Mouse (Mus musculus) liver (tissue): ENCODE data around the gene Fam120b.

Experiments used
- DNase-seq: peaks from one replicate; pipeline ENCODE4 v3.0.0-alpha.2; 2020; ENCODE audit warnings: mixed read lengths

Fam120b gene

GRCm38 (mm10) chr17:15380641-15381051 is 15.4 kb upstream of the Fam120b start:
- DNase-seq = peak; percentile 46

GRCm38 (mm10) chr17:15381092-15381860 is 14.7 kb upstream of the Fam120b start:
- DNase-seq = no peak

DNA sequence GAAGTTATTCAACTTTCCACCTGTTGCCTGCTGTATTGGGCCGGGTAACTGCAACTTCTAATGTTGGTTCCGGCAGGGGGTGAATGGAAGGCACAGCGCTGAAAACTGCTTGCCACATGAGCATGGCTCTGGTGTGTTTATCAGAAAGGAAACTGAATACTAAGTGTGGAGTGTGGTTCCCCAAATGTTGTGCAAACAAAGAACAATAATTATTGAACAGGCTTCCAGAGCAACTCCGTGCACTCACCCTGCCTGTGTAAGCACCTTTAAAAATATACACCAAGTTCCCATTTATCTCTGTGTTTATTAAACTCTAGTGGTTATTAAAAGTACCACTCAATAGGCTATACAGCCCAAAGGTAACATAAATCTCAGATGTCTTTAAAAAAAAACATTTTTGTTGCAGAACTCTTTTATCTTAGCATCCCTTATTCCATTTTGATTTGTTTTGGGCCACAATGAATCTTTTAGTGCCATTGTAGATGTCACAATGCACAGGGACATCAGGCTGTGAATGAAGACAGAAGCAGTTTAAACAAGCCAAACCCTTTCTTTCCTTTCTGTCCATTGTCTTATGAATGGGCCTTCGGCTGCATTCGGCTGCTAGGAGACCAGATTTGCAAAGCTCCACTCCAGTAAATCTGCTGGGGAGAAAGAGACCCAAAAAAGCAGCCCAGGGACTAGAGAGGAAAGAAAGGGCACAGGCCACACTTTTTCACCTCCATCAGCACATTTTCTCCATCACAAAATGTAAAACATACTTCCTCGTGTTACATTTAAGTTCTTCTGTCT is 13.9 kb upstream of the Fam120b start:
- DNase-seq = no peak

DNA sequence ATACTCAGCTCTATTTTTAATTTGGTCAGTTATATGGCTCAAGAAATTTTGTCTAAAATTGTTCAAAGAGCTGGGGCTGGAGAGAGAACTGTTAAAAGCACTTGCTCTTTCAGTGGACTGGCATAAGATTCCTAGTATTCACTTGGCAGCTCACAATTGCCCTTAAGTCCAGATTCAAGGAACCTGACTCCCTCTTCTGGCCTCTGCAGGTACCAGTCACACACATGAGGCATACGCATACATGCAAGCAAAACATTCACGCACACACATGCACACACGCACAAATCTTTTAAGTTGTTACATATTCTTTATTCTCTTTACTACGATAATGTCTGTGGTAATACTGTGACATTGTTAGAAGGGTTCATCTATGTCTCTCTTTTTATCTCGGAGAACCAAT is 12.6 kb upstream of the Fam120b start:
- no peak for DNase-seq

DNA sequence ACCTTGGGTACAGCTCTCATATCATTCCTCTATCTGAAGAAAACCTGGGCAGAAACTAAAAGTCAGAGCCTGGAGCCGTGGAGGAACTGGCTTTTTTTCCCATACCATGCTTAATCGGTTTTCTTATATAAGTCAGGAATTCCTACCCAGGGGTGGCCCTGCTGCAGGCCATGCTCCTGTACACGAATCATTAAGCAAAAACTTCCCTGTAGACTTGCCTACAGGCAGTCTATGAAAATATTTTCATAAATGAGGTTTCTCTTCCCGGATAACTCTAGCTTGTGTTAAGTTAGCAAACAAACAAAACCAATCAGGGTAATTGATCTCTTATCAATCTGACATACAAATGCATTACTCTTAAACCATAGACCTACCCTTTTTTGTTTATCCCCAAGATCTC is 7.1 kb upstream of the Fam120b start:
- no peak for DNase-seq

- DNase-seq = no peak
Measured at GRCm38 (mm10) chr17:15389356-15389755, 6.6 kb upstream of the Fam120b start.

GRCm38 (mm10) chr17:15401716-15402115 is 5.7 kb downstream of the Fam120b start:
- DNase-seq = no peak

GRCm38 (mm10) chr17:15406576-15406975 is 10.6 kb downstream of the Fam120b start:
- DNase-seq = no peak

- DNase-seq = no peak
Measured at GRCm38 (mm10) chr17:15409261-15409660, 13.3 kb downstream of the Fam120b start.

DNA sequence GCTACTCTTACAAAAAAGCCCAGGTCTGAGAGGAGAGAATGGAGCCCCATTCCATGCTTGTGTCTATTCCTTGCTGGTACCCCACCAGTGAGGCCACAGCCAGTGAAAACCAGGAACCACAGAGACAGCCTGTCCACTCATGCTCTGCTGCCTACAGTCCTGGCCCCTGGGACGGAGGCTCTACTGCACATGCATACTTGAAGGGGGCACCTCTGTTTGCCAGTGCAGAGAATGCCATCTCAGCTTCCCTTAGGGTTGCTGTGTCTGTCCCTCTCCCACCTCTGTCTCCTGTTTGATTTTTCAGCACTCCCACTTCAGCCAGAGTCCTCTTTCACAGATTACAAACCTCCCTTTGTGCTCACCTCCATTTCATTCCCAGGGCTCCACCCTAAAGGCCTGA is 14.9 kb downstream of the Fam120b start:
- DNase-seq = no peak

DNA sequence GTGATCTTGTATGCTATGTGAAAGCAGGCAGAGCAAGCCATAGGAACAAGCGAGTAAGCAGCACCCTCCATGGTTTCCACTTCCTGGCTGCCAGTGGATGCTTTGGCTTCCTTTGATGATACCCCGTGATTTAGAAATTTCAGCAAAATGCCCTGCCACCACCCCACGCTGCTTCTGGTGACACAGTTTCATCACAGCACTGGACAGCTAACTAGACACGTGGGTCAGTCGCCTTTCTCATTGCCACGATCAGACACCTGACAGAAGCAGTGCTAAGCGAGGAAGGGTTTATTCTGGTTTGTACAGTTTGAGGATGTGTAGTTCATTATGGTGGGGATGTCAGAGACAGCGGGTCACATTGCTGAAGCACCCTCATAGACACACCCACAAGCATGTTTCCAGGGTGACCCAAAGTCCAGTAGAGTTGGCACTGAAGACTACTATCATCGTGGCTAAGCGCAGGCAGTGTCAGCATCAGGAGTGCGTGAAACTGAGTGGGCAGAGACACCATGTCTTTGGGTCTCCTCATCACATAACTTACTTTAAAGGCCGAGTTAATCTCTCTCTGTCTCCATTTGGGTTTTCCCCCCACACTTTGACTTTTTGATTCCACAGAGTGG is 20.7 kb downstream of the Fam120b start:
- no peak for DNase-seq

DNA sequence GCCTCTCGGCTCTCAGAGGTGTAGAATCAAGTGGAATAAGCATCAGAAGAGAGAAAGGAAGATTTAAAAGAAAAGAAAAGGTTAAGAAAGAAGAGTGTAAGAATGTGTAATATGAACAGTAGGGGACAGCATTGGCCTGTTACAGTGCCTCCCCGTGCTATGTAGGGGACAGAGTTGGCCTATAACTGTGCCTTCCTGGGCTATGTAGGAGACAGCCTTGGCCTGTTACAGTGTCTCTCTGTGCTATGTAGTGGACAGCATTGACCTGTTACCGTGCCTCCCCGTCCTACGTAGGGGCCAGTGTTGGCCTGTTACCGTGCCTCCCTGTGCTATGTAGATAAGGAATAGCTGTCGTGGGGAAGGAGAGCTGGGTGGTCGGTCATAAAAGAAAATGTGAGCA is 23.5 kb downstream of the Fam120b start:
- DNase-seq = no peak

DNA sequence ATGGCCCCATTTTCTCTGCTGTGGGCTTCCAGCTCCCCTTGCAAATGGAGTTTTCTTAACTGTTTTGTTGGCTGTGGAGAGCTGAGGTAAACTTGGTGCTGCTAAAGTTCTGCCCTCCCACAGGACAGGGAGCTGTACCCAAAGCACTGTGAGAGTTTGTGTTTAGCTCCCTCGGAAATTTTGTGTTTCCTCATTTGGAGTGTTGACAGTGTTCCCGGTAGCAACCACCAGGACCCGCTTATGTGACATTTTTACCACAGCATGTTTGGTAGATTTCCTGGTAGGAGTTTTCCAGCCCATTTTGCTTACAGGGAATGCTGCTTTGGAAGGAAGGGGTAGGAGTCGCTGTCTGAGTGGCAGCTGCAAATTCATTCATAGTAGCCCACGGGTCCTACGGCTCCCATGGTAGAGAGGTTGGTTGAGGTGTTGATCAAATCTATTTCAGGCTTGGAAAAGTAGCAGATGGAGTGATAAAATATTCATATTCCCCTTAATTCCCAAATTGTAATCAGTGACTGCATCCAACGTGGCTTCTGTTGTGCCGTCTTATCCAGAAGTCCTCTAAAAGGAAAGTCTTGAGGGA is 24.1 kb downstream of the Fam120b start:
- DNase-seq = no peak

DNA sequence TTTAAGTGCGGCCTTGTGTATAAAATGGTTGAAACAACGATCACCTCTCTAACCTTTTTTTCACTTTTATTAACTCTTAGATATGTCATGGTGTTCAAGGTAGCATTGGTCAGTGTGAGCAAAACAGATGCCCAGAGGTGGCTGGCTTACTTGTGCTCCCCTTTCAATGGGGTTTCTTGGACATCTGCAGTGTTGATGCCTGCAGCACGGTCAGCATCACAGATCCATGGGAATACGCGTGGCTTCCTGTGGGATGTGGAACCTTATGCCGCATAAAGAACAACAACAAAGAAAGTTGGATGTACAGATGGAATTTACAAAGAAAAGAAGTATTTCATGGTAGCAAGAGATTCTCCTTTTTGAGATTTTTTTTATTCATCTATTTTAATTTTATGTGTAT is 25.4 kb downstream of the Fam120b start:
- DNase-seq = no peak

DNA sequence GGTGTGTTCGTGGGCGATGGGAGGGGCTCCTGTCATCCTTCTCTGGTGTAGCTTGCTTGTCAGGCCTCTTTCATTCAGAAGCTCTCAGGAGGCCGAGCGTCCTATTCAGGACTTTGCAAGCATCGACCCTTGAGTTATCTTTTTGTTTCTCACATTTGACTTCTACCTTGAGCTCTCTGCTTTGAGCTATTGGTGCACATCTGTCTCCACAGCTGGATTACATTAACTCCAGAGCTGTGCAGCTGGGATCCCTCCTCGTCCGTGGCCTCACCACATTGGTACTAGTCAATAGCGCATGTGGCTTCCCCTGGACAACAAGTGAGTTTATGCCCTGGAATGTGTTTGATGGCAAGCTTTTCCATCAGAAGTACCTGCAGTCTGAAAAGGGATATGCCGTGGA is 26.7 kb downstream of the Fam120b start:
- no peak for DNase-seq

- no peak for DNase-seq
Measured at GRCm38 (mm10) chr17:15423080-15423765, 27.2 kb downstream of the Fam120b start.

- no peak for DNase-seq
Measured at GRCm38 (mm10) chr17:15425931-15426330, 29.9 kb downstream of the Fam120b start.

GRCm38 (mm10) chr17:15429451-15429850 is 33.4 kb downstream of the Fam120b start:
- no peak for DNase-seq

DNA sequence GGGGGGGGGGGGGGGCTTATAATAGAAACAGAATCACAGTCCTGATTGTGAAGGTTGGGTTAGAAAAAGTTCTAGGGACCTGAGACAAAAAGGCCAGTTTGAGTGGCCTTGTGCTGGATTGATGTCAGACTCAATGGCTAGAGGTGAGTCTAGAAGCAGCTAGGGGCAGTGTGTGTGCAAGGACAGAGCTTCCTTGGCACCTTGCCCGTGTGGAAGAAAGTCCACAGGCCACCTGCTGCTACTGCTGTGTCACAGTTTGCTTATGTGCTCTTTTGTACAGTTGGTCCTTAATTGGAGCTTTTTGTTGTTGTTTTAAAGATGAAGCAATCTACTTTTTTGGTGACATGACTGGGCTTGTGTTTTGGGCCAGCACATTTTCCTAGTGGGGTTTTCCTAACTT is 33.9 kb downstream of the Fam120b start:
- DNase-seq = peak; percentile 34

DNA sequence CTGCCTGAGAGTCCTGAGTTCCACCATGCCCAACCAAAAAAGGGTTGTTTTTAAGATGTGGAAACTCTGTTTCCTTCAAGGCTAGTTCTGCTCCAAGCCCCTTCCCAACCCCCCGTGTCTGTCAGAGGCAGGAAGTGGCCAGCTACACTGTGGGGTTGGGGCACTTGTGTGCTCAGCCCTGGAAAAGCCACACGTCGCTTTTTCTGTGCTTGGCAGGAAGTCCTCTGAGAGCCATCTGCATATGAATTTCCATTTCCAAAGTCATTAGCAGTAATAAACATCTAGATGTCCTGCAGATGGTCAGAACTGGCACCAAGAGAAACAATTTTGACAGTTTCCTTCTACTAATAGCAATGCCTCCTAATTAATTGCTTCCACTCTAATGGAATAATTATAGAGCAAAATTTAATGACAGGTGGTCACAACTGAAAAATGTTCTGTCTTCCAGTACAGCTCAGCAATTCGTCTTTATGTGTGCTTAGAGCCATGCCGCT is 35.1 kb downstream of the Fam120b start:
- DNase-seq = peak; percentile 43

GRCm38 (mm10) chr17:15431551-15431950 is 35.5 kb downstream of the Fam120b start:
- DNase-seq = no peak

DNA sequence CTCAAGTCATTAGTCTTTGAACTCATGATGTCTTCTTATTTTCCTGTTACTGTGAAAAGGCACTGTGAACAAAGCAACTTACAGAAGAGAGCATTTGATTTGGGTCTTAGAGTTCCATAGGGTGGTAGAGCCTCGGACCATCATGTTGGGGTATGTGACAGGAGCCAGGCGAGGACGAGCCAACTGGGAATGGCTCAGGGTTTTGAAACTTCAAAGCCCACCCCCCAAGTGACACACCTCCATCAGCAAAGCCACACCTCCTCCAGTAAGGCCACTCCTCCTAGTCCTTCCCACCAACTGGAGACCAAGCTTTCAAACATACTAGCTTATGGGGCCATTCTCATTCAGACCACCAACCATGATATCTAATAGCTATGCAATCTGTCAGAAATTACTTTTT is 36.0 kb downstream of the Fam120b start:
- DNase-seq = no peak

- peak; percentile 10 for DNase-seq
Measured at GRCm38 (mm10) chr17:15434748-15435147, 38.7 kb downstream of the Fam120b start.
